Mouse (Mus musculus) spleen, postnatal 4 days (tissue): ENCODE data around the gene Capn9.

Source experiments
- DNase-seq, 2 experiments: peaks; one replicate each; pipeline ENCODE4 v3.0.0; 2022; ENCODE audit warnings: low spot score in 2 of 2

The Capn9 gene

DNA sequence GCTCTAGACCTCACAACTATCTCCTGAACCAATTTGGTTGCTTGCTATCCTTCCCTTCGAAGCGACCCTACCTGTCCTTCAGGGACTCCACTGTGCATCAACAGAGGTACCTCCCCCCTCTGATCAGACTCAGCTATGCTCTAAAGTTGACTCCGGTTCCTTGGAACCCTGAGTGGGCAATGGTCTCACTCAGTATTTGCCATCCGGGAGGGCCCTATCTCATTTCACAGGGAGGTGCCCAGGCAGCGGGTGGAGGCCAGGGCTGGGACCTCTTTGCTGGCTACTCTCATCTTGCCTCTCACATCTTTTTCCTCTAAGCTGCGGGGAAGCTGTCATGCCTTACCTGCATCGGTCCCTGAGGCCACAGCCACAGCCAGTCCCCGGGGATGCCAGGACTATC is at the start of gene Capn9:
Capn9 (plus strand) TSS at position 301 of the 400 bp plus-strand sequence.
- no peak for DNase-seq

DNA sequence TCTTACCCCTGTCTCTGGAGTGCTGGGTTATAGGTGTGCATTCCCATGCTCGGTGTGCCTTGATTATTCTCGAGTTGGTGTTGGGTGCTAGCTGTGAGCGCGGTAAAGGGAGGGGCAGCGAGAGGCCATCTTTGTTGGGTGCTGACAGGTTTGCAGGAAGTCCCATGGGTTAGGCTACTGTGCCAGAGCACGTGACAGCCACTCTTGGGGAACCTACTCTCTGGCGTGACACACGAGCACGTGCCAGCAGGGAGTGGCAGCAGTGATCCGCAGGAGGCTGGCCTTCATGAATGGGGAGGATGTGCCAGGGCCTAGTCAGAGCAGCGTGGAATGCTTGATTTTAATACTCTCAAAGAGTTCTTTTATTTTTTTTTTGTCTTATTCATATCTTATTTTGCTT is 49.6 kb upstream of the Capn9 start:
- DNase-seq = no peak

GRCm38 (mm10) chr8:124530076-124530475 is 45.8 kb upstream of the Capn9 start:
- no peak for DNase-seq

DNA sequence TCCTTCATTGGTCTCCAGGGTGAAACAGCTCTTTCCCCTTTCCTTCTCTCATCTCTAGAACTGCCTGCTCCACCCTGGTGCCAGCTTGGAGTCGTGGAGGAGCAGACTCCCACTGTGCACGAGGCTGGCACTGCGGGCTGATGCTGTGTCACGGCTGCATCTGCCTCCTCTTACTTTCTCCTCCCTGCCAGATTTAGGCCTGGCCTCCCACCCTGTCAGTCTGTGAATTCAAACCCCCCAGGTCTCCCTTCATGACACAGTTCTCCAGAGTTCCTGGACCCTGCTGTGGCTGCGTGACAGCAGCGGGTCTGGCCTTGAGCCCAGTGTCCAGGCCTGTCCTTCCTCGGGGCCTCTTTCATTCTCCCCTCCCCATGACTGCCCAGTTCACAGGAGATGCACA is 45.4 kb upstream of the Capn9 start:
- no peak for DNase-seq

DNA sequence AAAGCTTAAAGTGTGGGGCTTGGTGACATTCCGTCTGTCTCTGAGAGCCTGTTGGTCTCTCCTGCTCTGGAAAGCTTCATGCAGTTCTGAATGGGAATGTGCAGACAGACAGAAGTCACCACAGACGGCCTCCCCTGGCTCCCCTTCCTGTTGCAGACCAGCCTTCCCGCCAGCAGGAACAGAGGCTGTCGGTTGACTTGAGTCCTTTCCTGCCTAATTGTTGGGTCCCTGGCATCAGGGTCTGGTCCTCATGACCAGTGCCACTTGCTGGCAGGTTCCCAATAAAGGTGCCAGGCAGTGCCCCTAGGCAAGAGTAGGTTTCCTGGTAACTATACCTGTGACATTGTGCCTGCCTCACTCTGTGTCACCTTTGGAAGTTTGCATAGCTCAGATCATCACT is 44.9 kb upstream of the Capn9 start:
- DNase-seq = no peak

DNA sequence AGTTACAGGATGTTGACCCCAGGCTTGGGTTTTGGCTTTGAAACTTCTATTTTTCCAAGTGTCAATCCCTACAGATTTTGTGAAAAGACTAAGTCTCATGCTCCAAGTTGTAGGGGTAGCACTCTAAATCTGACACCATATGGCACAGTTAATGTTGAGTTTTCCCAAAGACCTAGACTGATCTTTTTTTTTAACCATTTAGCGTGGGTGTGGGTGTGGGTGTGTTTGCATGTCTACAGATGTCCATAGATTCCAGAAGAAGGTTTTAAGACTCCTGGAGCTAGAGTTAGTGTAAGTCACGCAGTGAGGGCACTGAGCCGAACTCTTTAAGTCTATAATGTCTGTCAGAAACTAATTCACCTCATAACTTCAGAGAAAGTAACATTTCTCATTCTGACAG is 43.3 kb upstream of the Capn9 start:
- DNase-seq = no peak

DNA sequence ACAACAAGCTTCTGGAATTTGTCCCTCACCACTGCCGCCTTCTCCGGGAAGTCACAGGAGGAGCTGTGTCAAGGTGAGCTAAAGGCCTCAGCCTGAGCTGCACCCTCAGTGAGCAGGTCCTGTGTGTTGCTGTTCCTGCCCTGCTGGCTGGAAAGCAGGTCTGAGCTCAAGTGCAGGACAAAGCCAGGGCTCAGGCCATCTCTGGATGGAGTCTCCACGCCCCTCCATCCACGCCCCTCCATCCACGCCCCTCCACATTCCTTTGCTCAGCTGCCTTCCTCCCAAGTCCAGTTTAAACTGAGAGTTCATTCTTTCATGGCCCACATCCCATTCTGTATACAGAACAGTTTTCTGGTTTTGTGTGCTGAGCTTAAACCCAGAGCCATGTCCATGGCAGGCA is 40.5 kb upstream of the Capn9 start:
- DNase-seq = no peak

DNA sequence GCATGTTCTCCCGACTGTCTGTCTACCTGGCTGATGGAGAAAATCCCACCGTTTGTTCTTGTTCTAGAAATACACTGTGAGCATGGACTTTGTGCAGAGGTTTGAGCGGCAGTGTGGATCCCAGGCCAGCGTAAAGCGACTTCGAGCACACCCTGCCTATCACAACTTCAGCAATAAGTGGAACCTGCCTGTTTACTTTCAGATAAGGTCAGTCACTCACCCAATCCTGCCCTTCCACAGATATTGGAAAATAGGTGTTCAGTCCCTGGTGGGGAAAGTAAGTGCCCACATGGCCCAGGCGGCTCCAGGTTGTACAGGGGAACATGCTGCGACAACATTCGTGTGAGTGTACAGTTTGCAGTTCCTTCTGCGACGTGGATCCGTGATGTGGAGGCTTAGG is 35.0 kb upstream of the Capn9 start:
- no peak for DNase-seq

DNA sequence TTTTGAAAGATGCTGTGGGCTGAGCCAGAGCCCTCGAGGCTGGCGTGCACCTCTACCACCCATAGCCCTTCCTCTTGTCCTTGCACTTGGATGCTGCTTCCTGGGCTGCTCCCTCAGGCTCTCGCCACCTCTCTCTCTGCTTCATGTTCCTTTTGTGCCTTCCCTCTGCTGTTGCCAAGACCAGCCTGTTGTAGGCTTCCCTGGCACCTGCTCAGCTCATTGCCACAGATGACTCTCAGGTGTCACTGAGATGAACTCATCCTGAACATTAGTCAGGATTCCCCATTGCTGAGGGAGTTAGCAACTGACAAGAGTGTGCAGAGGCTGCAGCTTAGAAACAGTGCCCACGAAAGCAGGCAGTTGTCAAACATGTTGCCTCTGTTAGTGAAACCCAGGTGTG is 33.9 kb upstream of the Capn9 start:
- DNase-seq = no peak

DNA sequence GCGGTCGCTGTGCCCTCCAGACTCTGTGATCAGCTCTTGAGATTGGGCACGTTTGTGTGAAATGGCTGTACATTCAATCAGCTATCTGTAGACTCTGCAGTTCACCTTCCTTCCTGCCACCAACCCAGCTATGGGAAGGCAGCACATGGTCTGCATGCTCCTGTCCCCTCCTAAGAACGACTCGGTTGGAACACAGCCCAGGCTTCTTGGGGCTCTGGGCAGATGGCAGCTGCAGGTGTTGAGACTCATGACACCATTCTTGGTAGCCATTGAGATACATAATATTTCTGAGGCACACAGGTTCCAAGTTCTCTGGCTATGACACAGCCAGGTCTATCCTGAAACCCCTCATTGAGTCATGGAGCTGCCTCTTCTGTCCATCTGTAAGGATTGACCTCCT is 32.6 kb upstream of the Capn9 start:
- no peak for DNase-seq

- DNase-seq = no peak
Observed at GRCm38 (mm10) chr8:124546371-124546770, 29.5 kb upstream of the Capn9 start.

- no peak for DNase-seq
Observed at GRCm38 (mm10) chr8:124546815-124547214, 29.1 kb upstream of the Capn9 start.

- no peak for DNase-seq
Observed at GRCm38 (mm10) chr8:124547269-124547668, 28.6 kb upstream of the Capn9 start.

- no peak for DNase-seq
Observed at GRCm38 (mm10) chr8:124548187-124548586, 27.7 kb upstream of the Capn9 start.

DNA sequence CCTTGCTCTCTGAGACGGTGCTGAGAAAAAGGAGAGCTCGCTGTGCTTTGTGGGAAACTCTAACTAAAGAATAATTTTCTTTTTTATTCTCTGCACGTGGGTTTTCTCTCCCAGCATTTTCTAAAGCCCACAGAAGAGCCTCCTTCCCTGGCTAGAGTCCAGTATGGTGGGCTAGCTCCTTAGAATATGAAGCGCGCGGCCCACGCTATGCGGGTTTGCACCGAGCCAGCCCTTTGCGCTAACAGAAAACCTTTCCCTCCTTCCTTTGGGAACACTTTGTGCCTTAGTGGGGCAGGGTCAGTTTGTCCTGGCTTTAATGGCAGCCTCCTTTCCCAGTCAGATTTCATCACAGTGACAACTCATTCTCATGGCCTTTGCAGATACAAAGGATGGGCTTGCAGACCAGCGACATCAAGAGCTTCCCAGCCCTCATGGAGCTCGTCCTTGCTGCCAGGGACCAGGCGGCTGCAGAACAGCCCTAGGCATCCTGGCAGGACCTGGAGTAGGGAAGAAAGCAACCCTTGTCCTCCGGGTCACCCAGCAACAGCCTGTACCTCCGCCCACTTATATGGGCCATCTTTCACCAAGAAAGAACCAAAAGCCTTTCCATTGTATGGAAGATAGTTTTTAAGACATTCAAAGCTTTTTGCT is 24.8 kb upstream of the Capn9 start:
- DNase-seq = no peak

DNA sequence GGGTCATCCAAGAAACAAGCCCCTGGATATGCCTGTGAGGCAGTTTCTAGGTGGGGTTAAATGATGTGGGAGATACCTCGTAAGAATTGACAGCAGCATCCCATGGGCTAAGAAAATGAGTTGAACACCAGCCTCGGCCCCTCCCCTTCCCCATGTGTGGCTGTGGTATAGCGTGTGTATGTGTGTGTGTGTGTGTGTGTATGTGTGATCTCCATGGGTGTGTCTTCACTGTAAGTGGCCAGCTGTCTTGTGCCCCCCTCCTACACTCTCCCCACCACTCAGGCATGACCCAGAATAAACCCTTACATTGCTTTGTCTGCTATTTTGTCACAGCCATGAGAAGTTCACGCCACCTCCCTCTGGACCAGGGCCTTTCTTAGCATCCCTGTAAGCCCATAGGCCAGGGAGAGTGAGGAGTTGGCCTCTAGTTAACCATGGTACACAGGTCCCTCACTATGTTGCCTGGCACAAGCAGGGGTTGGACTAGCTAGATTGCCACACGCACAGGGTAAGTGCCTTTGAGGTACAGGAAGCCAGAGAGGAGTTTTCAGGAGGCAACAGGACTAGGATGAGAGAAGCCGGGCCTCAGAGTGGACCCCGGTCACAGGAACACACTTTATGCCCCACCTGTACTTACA is 20.7 kb upstream of the Capn9 start:
- no peak for DNase-seq

- DNase-seq = no peak
Observed at GRCm38 (mm10) chr8:124556164-124556563, 19.7 kb upstream of the Capn9 start.

DNA sequence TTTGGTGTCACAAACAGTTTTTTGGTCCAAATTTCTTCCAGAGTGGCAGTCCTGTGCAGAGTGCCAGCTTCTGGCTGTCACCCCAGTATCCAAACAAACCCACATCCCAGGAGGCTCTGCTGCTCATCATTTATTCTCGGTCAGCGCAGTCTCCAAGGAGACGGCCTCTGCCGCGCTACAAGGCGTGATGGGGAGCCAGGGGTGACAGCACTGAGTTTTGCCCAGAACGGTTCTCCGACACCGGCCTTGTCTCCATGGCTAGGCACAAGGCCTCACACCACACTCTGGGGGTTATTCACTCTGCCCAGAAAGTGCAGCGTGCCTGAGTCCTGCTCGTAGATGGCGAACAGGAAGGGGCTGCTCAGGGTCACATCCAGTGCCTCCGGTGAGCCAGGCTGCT is 19.3 kb upstream of the Capn9 start:
- no peak for DNase-seq

DNA sequence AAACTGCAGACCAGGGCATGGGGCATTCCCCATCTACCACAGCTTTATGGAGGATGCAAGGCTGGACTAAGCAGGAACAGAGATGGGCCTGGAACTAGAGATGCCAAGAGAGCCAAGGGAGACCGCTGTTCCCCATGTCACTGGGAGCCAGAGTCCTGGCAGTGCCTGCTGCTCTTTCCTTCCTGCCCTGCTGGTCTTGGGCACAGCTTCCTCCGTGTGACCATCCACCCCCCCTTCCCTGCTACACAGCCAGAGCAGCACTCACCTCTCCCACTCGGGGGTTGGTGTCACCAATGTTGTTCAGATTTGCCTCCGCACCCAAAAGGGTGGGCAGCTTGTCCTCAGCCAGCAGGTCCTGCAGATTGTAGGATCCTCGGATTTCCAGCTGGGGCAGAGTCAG is 18.4 kb upstream of the Capn9 start:
- no peak for DNase-seq

- DNase-seq = no peak
Observed at GRCm38 (mm10) chr8:124567126-124567525, 8.8 kb upstream of the Capn9 start.

DNA sequence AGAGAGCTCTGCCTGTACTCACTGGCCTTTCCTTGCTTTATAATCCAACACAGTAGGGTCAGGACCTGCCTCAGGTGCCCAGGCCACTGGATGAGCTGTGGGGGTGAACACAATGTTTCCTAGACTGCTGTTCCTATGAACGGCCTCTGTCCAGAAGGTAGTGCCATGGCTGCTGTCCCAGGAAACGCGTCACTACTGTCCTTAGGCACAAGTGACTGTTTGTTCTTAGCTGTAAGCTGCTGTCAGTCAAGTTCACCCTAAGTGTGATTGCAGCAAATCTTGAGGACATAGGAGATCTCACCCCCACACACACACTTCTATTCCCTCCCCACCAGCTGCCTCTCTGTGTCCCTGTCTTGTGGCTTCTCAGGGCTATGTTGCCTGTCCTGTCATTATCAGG is 8.3 kb upstream of the Capn9 start:
- DNase-seq = no peak

DNA sequence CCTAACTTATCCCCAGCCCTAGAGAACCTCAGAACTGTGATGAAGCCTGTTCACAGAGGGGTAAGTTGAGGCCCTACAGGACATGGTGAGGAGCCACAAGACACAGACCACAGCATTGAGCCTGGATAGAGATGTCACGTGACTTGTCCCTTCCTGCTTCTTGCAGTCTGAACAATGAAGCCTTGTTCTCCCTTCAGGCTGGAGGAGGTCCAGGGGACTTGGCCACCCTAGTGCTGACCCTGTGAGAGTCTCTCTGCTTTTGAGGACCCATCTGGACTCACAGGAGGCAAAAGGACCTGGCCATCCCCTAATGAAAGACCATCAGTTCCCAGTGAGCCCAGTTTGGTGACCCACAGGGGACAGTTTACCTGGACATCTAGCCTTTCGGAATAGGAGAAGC is 6.8 kb upstream of the Capn9 start:
- DNase-seq = no peak

DNA sequence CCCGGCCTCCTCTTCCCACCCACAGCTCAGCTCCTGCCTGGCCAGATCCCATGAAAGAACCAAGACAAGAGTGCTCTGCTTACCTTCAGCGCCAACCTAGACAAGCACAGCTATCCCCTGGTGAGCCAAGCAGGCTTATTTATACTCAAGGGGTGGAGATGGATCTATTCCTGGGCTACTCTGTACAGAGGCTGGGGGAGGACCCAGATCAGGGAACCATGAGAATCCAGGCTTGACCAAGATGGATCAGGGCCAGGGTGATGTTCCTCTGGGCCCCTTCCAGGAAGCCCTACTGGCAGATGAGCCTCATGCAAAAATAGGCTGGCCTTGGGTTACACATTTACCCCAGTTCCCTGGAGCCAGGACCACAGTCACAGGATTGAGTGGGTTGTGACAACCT is 6.3 kb upstream of the Capn9 start, which contains the start of gene Agt:
Agt (minus strand) TSS at position 114 of the 400 bp plus-strand sequence.
- no peak for DNase-seq
